Mouse (Mus musculus) thymus, adult 2 months (tissue): ENCODE measurements around the gene Ehd1. TPM values are rescaled to one million over a fixed set of nuclear protein-coding genes. Genes with fewer than 3 reads are reported as not detected.

Experiments used
- DNase-seq: peaks from one replicate; pipeline ENCODE4 v3.0.0; 2021
- H3K27ac ChIP-seq: fragments of 200-500 bp; 2 replicates; pipeline ENCODE4 v1.5.1; 2012; ENCODE audit warnings: low read length, control low read depth; ENCODE audit not compliant: control insufficient read depth, insufficient read depth
- H3K27me3 ChIP-seq: fragments of 200-500 bp; 2 replicates; pipeline ENCODE4 v1.6.1; 2012; ENCODE audit warnings: mild to moderate bottlenecking, low read length, moderate library complexity, mixed read lengths; ENCODE audit not compliant: control insufficient read depth, insufficient read depth
- H3K36me3 ChIP-seq: fragments of 200-500 bp; 2 replicates; pipeline ENCODE4 v1.6.1; 2012; ENCODE audit warnings: mild to moderate bottlenecking, low read length, moderate library complexity; ENCODE audit not compliant: control insufficient read depth, insufficient read depth
- H3K4me1 ChIP-seq: fragments of 200-500 bp; replicated peaks from 2 replicates; pipeline ENCODE4 v1.6.1; 2012; ENCODE audit warnings: low read length; ENCODE audit not compliant: control insufficient read depth, insufficient read depth
- H3K4me3 ChIP-seq: fragments of 200-500 bp; 2 replicates; pipeline ENCODE4 v1.5.1; 2012; ENCODE audit warnings: mild to moderate bottlenecking, low read length, control low read depth, moderate library complexity; ENCODE audit not compliant: control insufficient read depth, insufficient read depth
- CTCF ChIP-seq: fragments of 200-500 bp; IDR thresholded peaks from 2 replicates; pipeline ENCODE4 v1.5.1; 2012; ENCODE audit warnings: mild to moderate bottlenecking, control low read depth, low read length, moderate library complexity, borderline replicate concordance; ENCODE audit not compliant: control insufficient read depth, poor library complexity, insufficient read depth; ENCODE audit errors: extremely low read depth
- POLR2A ChIP-seq: fragments of 200-500 bp; IDR thresholded peaks from 2 replicates; pipeline ENCODE4 v1.6.1; 2012; ENCODE audit warnings: mild to moderate bottlenecking, low read length, control low read depth, moderate library complexity; ENCODE audit not compliant: control insufficient read depth, poor library complexity, insufficient read depth; ENCODE audit errors: extremely low read depth
- WGBS: fragments of 180-500 bp; shearing (Covaris S2); methylation state at CpG from one replicate; pipeline ENCODE4 v1.1.7; 2018; 5-methylcytosine and 5-hydroxymethylcytosine counted together
- polyA plus RNA-seq: library from polyadenylated mRNA; depleted of rRNA; stranded (reverse); fragments of >200 nt; gene quantifications from 2 replicates; pipeline ENCODE4 v1.2.3, GENCODE M21; 2012

The Ehd1 gene
- polyA plus RNA-seq, 1 experiment, result 141 TPM

DNA sequence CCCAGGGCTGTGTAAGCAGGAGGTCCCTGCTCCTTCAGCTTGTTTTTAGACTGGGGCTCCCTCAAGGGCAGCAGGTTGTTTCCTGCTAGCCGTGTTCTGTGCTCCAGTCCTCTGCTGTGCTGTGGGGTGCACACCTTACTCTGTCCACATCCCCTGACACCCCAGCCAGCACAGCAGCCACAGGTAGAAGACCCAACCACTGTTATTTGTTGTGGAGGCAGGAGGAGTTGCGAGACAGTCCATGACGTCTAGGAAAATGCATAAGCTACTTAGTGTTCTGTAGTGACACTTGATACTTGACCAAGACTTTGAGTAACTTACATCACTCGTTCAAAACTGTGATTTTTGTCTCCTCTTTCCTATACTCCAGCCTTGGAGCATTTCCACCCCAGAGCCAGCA, 22.5 kb downstream of the Ehd1 start:
- TF ChIP-seq CTCF (no peak), POLR2A (no peak)
- DNase-seq, result no peak
- WGBS, result 80% methylated on average over 4 of the region's 4 CpGs
- no peaks in the 10 kb centered on the region for H3K27me3 ChIP-seq
- no peak overlapping the region for H3K4me3 ChIP-seq
- H3K4me1 ChIP-seq, result peaks cover 22% of the 10 kb centered on the region
- peaks cover 6% of the 10 kb centered on the region; the same call in 1 of the 2 replicates for H3K36me3 ChIP-seq
- H3K27ac ChIP-seq, result no peak overlapping the region

DNA sequence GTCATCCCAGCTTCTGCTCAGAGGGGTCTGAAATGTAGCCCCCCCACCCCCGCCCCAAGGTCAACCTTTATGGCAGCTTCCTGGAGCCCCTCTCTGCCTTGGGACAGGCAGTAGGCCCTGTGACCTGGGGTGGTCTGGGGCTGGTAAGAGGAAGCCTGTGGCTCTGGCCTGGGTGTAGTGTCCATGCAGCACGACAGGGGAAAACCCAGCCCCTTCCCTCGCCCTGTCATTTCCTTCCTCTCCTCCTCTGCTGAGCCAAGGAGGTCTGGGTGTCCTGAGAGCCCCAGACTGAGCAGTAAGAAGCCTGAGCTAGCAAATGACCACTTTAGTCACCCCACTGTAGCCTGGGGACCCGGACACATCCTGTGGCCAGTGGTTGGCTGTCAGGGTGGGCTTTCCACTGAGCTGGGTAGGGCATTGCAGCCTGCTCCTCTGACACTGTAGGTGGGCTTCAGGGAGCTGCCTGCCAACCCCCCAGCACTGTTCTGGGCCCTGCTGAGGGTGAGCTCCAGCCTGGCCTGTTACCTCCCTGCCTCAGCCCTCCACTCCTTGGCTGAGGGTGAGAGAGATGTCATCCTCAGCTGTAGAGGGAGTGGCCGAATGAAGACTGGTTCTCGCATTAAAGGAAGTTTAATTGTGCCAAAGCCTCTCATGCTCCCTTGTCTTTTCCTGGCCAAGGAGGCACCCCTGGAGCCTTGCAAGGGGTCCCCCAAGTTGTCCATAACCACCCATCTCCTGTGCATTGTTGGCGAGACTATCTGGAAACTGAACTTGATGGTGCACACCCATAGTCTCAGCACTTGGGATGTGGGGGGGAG, 23.1 kb downstream of the Ehd1 start:
- Histone ChIP-seq H3K4me1 (peaks cover 21% of the 10 kb centered on the region), H3K36me3 (peaks cover 6% of the 10 kb centered on the region; the same call in 1 of the 2 replicates), H3K27ac (no peak overlapping the region), H3K27me3 (no peaks in the 10 kb centered on the region), H3K4me3 (no peak overlapping the region)
- WGBS, result 67% methylated on average over 7 of the region's 7 CpGs
- TF ChIP-seq POLR2A (no peak), CTCF (no peak)
- no peak for DNase-seq

DNA sequence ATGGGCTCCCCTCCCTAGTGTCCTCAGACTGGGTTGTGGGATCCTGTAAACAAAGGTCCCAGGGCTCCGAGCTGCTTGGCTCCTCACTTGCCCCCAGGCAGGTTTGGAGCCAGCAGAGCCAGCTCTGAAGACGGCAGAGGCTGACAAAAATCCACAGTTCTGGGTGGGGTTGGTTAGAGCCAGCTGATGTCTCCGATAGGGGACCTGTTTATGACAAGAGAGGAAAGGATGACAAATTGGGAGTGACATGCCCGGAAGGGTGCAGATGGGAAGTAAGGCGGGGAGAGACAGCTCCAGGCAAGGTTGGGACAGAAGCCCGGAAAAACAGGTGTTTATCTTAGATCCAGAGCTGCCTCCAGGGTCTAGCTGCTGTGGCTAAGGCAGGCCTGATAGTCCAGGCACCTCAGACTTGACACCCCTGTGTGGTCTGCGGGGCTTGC, 23.9 kb downstream of the Ehd1 start:
- peaks cover 6% of the 10 kb centered on the region; the same call in 1 of the 2 replicates for H3K36me3 ChIP-seq
- H3K27ac ChIP-seq, result no peak overlapping the region
- no peak for DNase-seq
- no peaks in the 10 kb centered on the region for H3K27me3 ChIP-seq
- TF ChIP-seq CTCF, result no peak
- 65% methylated on average over 7 of the region's 7 CpGs for WGBS
- H3K4me1 ChIP-seq, result peaks cover 21% of the 10 kb centered on the region
- H3K4me3 ChIP-seq, result no peak overlapping the region

GRCm38 (mm10) chr19:6302114-6302513, 25.6 kb downstream of the Ehd1 start:
- no peaks in the 10 kb centered on the region for H3K27me3 ChIP-seq
- no peak overlapping the region for H3K27ac ChIP-seq
- no peak for DNase-seq
- TF ChIP-seq CTCF, result no peak
- no peak for TF ChIP-seq POLR2A
- 84% methylated on average over 5 of the region's 5 CpGs for WGBS
- H3K4me3 ChIP-seq, result no peak overlapping the region
- H3K4me1 ChIP-seq, result peaks cover 27% of the 10 kb centered on the region
- H3K36me3 ChIP-seq, result peaks cover 6% of the 10 kb centered on the region; the same call in 1 of the 2 replicates

DNA sequence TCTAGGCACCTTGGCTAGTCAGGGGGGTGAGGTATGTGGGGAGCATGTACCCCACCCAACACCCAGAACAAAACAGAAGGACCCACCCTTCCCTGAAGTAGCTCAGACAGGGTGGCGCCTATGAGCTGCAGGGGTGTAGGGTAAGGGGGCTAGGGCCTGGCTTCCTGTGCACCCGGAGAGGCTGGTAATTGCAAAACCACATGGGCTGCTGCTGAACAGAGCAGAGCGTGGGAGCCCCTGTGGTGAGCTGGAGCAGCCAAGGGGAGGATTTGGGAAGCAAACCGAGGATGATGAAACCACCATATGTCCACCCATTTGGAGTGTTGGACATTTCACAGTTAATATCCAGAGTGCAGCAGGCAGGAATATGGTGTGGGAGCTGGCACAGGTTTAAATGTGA, 26.0 kb downstream of the Ehd1 start:
- no peak overlapping the region for H3K27ac ChIP-seq
- peak; percentile 32 for DNase-seq
- no peak overlapping the region for H3K4me3 ChIP-seq
- H3K4me1 ChIP-seq, result peaks cover 27% of the 10 kb centered on the region
- peaks cover 6% of the 10 kb centered on the region; the same call in 1 of the 2 replicates for H3K36me3 ChIP-seq
- no peaks in the 10 kb centered on the region for H3K27me3 ChIP-seq
- WGBS, result 2% methylated on average over 4 of the region's 4 CpGs
- no peak for TF ChIP-seq CTCF
- TF ChIP-seq POLR2A, result no peak

DNA sequence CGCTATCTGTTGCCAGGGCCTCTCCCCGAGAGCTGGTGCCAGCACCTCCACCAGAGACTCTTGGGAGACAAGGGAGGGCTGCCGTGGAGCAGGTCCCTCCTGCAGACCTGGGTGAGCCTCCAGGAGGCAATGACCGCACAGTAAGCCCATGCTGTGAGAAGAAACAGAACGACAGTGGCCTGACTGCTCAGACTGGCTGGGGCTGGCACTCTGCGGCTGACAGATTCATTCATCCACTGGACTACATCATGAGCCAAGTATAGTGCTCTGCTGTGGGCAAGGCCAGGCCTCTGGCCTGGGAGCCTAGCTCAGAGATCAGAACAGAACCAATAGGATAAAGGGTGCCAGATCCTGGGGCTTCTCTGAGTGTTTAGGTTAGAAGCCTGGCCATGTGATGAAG, 27.3 kb downstream of the Ehd1 start:
- TF ChIP-seq CTCF, result no peak
- no peak for TF ChIP-seq POLR2A
- Histone ChIP-seq H3K4me3 (no peak overlapping the region), H3K4me1 (peaks cover 27% of the 10 kb centered on the region), H3K27me3 (no peaks in the 10 kb centered on the region), H3K36me3 (no peaks in the 10 kb centered on the region), H3K27ac (no peak overlapping the region)
- no peak for DNase-seq
- WGBS, result 95% methylated on average over 6 of the region's 6 CpGs
